Mouse (Mus musculus) lung, embryonic 14.5 days (tissue): ENCODE measurements at regions not wholly inside any gene's neighbourhood (a gene's known extent, or its start where the extent isn't known, plus 50 kb on each side); places are given as distances from the start of the nearest gene placed in this dataset.

ENCODE experiments used
- ATAC-seq: fragments of 200-750 bp; cut with Nextera tagmentation; 2 replicates; pipeline ENCODE4 v1.8.0; 2017; ENCODE audit warnings: mild to moderate bottlenecking, moderate TSS enrichment, moderate library complexity; ENCODE audit not compliant: insufficient read depth
- DNase-seq: peaks from one replicate; pipeline ENCODE4 v3.0.0-alpha.2; 2015
- H3K27ac ChIP-seq: fragments of 300-500 bp; sonication (generic); 2 replicates; pipeline ENCODE4 v1.5.1; 2014; ENCODE audit warnings: low read depth, mild to moderate bottlenecking, moderate library complexity
- H3K27me3 ChIP-seq: fragments of 300-500 bp; sonication (generic); 2 replicates; pipeline ENCODE4 v1.6.1; 2014; ENCODE audit warnings: low read length, control low read depth; ENCODE audit not compliant: insufficient read depth
- H3K36me3 ChIP-seq: fragments of 300-500 bp; sonication (generic); 2 replicates; pipeline ENCODE4 v1.6.1; 2014; ENCODE audit warnings: control low read depth; ENCODE audit not compliant: insufficient read depth
- H3K4me1 ChIP-seq: fragments of 300-500 bp; sonication (generic); 2 replicates; pipeline ENCODE4 v1.6.1; 2014; ENCODE audit warnings: antibody characterized with exemption, control low read depth; ENCODE audit not compliant: insufficient read depth
- H3K4me2 ChIP-seq: fragments of 300-500 bp; sonication (generic); 2 replicates; pipeline ENCODE4 v1.6.1; 2014; ENCODE audit warnings: mild to moderate bottlenecking
- H3K4me3 ChIP-seq: fragments of 300-500 bp; sonication (generic); 2 replicates; pipeline ENCODE4 v1.5.1; 2014; ENCODE audit warnings: low read depth, low read length
- H3K9ac ChIP-seq: fragments of 300-500 bp; sonication (generic); 2 replicates; pipeline ENCODE4 v1.6.1; 2014
- H3K9me3 ChIP-seq: fragments of 300-500 bp; sonication (generic); 2 replicates; pipeline ENCODE4 v1.6.1; 2016; ENCODE audit warnings: low read depth, low read length, control low read depth
- CTCF ChIP-seq: IDR thresholded peaks from 2 replicates; pipeline ENCODE4 v1.5.1; 2016; ENCODE audit warnings: antibody characterized with exemption, low read depth
- WGBS: fragments of 180-500 bp; shearing (Covaris S2); extraction: QIAGEN DNeasy Blood & Tissue Kit; methylation state at CpG from one replicate; pipeline ENCODE4 v1.1.7; 2014; 5-methylcytosine and 5-hydroxymethylcytosine counted together

- DNase-seq: peak; percentile 31
- no peak overlapping the region for H3K4me3 ChIP-seq
- WGBS: 25% methylated on average over 2 of the region's 2 CpGs
- no peak overlapping the region for H3K4me2 ChIP-seq
- H3K36me3 ChIP-seq: no peaks in the 10 kb centered on the region
- H3K4me1 ChIP-seq: peaks cover 6% of the 10 kb centered on the region; the same call in 1 of the 2 replicates
- H3K9me3 ChIP-seq: no peaks in the 10 kb centered on the region
- ATAC-seq: no peak
- no peak for TF ChIP-seq CTCF
- no peaks in the 10 kb centered on the region for H3K27me3 ChIP-seq
- H3K9ac ChIP-seq: no peak overlapping the region
- no peak overlapping the region; the same call in 1 of the 2 replicates for H3K27ac ChIP-seq
Measured at GRCm38 (mm10) chr2:115516824-115517223, 64.7 kb upstream of the BC052040 start.

- no peak overlapping the region for H3K9ac ChIP-seq
- H3K4me2 ChIP-seq: no peak overlapping the region
- no peaks in the 10 kb centered on the region for H3K36me3 ChIP-seq
- peaks cover 6% of the 10 kb centered on the region; the same call in 1 of the 2 replicates for H3K4me1 ChIP-seq
- H3K4me3 ChIP-seq: no peak overlapping the region
- WGBS: 59% methylated on average over 5 of the region's 5 CpGs
- DNase-seq (no peak), ATAC-seq (no peak)
- no peak for TF ChIP-seq CTCF
- H3K9me3 ChIP-seq: no peaks in the 10 kb centered on the region
- H3K27ac ChIP-seq: no peak overlapping the region
- H3K27me3 ChIP-seq: no peaks in the 10 kb centered on the region
Measured at GRCm38 (mm10) chr2:115519974-115520373, 61.5 kb upstream of the BC052040 start.

- 49% methylated on average over 10 of the region's 10 CpGs for WGBS
- Histone ChIP-seq H3K4me3 (no peak overlapping the region), H3K27ac (no peak overlapping the region), H3K27me3 (no peaks in the 10 kb centered on the region), H3K4me1 (peaks cover 6% of the 10 kb centered on the region; the same call in 1 of the 2 replicates), H3K36me3 (no peaks in the 10 kb centered on the region), H3K9ac (no peak overlapping the region), H3K4me2 (no peak overlapping the region), H3K9me3 (no peaks in the 10 kb centered on the region)
- DNase-seq (peak; percentile 19), ATAC-seq (no peak)
- no peak for TF ChIP-seq CTCF
Measured at GRCm38 (mm10) chr2:115520413-115521139, 60.9 kb upstream of the BC052040 start.

GRCm38 (mm10) chr2:115529878-115530277 lies 51.6 kb upstream of the BC052040 start:
- Histone ChIP-seq H3K27ac (no peak overlapping the region), H3K36me3 (no peaks in the 10 kb centered on the region), H3K27me3 (no peaks in the 10 kb centered on the region), H3K4me1 (no peaks in the 10 kb centered on the region), H3K4me3 (no peak overlapping the region), H3K9ac (no peak overlapping the region), H3K9me3 (no peaks in the 10 kb centered on the region), H3K4me2 (no peak overlapping the region)
- ATAC-seq: no peak
- TF ChIP-seq CTCF: no peak
- 79% methylated on average over 2 of the region's 2 CpGs for WGBS
- DNase-seq: no peak
